Mouse (Mus musculus) embryonic facial prominence, embryonic 11.5 days (tissue): ENCODE results near the gene Vwa5b1. TPM values are rescaled to one million over a fixed set of nuclear protein-coding genes. Genes with fewer than 3 reads are reported as not detected.

Experiments used
- ATAC-seq: fragments of 200-750 bp; cut with Nextera tagmentation; replicated peaks from 2 replicates; pipeline ENCODE4 v1.8.0; 2017; ENCODE audit warnings: low read depth; ENCODE audit not compliant: insufficient number of reproducible peaks, low FRiP score, low TSS enrichment
- DNase-seq: peaks from one replicate; pipeline ENCODE4 v3.0.0-alpha.2; 2015; ENCODE audit warnings: low spot score
- H3K27ac ChIP-seq: fragments of 300-500 bp; sonication (generic); replicated peaks from 2 replicates; pipeline ENCODE4 v1.5.1; 2014; ENCODE audit warnings: mild to moderate bottlenecking, low read depth, low read length, control low read depth
- H3K27me3 ChIP-seq: fragments of 300-500 bp; sonication (generic); 2 replicates; pipeline ENCODE4 v1.6.1; 2014; ENCODE audit warnings: mild to moderate bottlenecking, low read length, moderate library complexity, mixed read lengths; ENCODE audit not compliant: control insufficient read depth, insufficient read depth
- H3K36me3 ChIP-seq: fragments of 300-500 bp; sonication (generic); replicated peaks from 2 replicates; pipeline ENCODE4 v1.6.1; 2014; ENCODE audit warnings: low read depth, mild to moderate bottlenecking, low read length, moderate library complexity, mixed read lengths; ENCODE audit not compliant: control insufficient read depth, insufficient read depth
- H3K4me1 ChIP-seq: fragments of 300-500 bp; sonication (generic); 2 replicates; pipeline ENCODE4 v1.6.1; 2014; ENCODE audit warnings: low read length, mixed read lengths; ENCODE audit not compliant: control insufficient read depth, insufficient read depth
- H3K4me2 ChIP-seq: fragments of 300-500 bp; sonication (generic); 2 replicates; pipeline ENCODE4 v1.6.1; 2014; ENCODE audit warnings: low read depth, mild to moderate bottlenecking, control low read depth, low read length, moderate library complexity
- H3K4me3 ChIP-seq: fragments of 300-500 bp; sonication (generic); 2 replicates; pipeline ENCODE4 v1.5.1; 2014; ENCODE audit warnings: low read depth, low read length, control low read depth
- H3K9ac ChIP-seq: fragments of 300-500 bp; sonication (generic); replicated peaks from 2 replicates; pipeline ENCODE4 v1.6.1; 2014; ENCODE audit warnings: mild to moderate bottlenecking, control low read depth, low read length
- H3K9me3 ChIP-seq: fragments of 300-500 bp; sonication (generic); replicated peaks from 2 replicates; pipeline ENCODE4 v1.6.1; 2016; ENCODE audit warnings: mild to moderate bottlenecking, low read length, inconsistent platforms, mixed read lengths; ENCODE audit not compliant: control insufficient read depth
- WGBS: fragments of 180-500 bp; shearing (Covaris S2); extraction: QIAGEN DNeasy Blood & Tissue Kit; methylation state at CpG from one replicate; pipeline ENCODE4 v1.1.7; 2014; 5-methylcytosine and 5-hydroxymethylcytosine counted together
- polyA plus RNA-seq: library from polyadenylated mRNA; unstranded; fragments of >200 nt; fragmentation: Nextera tagmentation; extraction: Ambion mirVana; gene quantifications from 2 replicates; pipeline ENCODE4 v1.2.1, GENCODE M21; 2014

Gene Vwa5b1
- polyA plus RNA-seq, 1 experiment from 2014 or later = 0.11 TPM

- H3K4me3 ChIP-seq = no peak overlapping the region
- DNase-seq (no peak), ATAC-seq (no peak)
- no peaks in the 10 kb centered on the region for H3K36me3 ChIP-seq
- H3K27me3 ChIP-seq = peaks cover 22% of the 10 kb centered on the region; the same call in 1 of the 2 replicates
- H3K9me3 ChIP-seq = no peaks in the 10 kb centered on the region
- H3K4me2 ChIP-seq = no peak overlapping the region
- H3K9ac ChIP-seq = no peak overlapping the region
- 87% methylated on average over 5 of the region's 5 CpGs for WGBS
- peaks cover 2% of the 10 kb centered on the region; the same call in 1 of the 2 replicates for H3K4me1 ChIP-seq
- H3K27ac ChIP-seq = no peak overlapping the region
Measured at GRCm38 (mm10) chr4:138551601-138552000, 84.1 kb downstream of the Vwa5b1 start.

GRCm38 (mm10) chr4:138550557-138550956, 85.1 kb downstream of the Vwa5b1 start:
- WGBS = 58% methylated on average over 5 of the region's 5 CpGs
- DNase-seq = peak; percentile 65
- Histone ChIP-seq H3K4me1 (peaks cover 2% of the 10 kb centered on the region; the same call in 1 of the 2 replicates), H3K36me3 (no peaks in the 10 kb centered on the region), H3K9me3 (no peaks in the 10 kb centered on the region), H3K27ac (no peak overlapping the region), H3K27me3 (peaks cover 14% of the 10 kb centered on the region; the same call in 1 of the 2 replicates), H3K4me2 (no peak overlapping the region), H3K4me3 (no peak overlapping the region), H3K9ac (no peak overlapping the region)
- no peak for ATAC-seq

GRCm38 (mm10) chr4:138548960-138549359, 86.7 kb downstream of the Vwa5b1 start:
- no peak overlapping the region for H3K4me3 ChIP-seq
- H3K9me3 ChIP-seq = no peaks in the 10 kb centered on the region
- H3K4me2 ChIP-seq = no peak overlapping the region
- ATAC-seq (no peak), DNase-seq (no peak)
- H3K4me1 ChIP-seq = no peaks in the 10 kb centered on the region
- 72% methylated on average over 4 of the region's 4 CpGs for WGBS
- no peak overlapping the region for H3K9ac ChIP-seq
- peaks cover under 1% of the 10 kb centered on the region; the same call in 1 of the 2 replicates for H3K27me3 ChIP-seq
- no peaks in the 10 kb centered on the region for H3K36me3 ChIP-seq
- no peak overlapping the region for H3K27ac ChIP-seq

- no peaks in the 10 kb centered on the region for H3K36me3 ChIP-seq
- H3K27ac ChIP-seq = no peak overlapping the region
- no peaks in the 10 kb centered on the region; the same call in 1 of the 2 replicates for H3K27me3 ChIP-seq
- DNase-seq (no peak), ATAC-seq (no peak)
- WGBS = 10% methylated on average over 10 of the region's 10 CpGs
- H3K4me3 ChIP-seq = no peak overlapping the region
- no peak overlapping the region for H3K4me2 ChIP-seq
- H3K4me1 ChIP-seq = no peaks in the 10 kb centered on the region
- no peak overlapping the region for H3K9ac ChIP-seq
- no peaks in the 10 kb centered on the region for H3K9me3 ChIP-seq
Measured at GRCm38 (mm10) chr4:138548124-138548561, 87.5 kb downstream of the Vwa5b1 start.

GRCm38 (mm10) chr4:138547556-138547955, 88.1 kb downstream of the Vwa5b1 start:
- WGBS = 20% methylated on average over 10 of the region's 10 CpGs
- no peak for ATAC-seq

GRCm38 (mm10) chr4:138547041-138547440, 88.6 kb downstream of the Vwa5b1 start:
- ATAC-seq = no peak
- Histone ChIP-seq H3K27ac (no peak overlapping the region), H3K4me1 (no peaks in the 10 kb centered on the region), H3K9ac (no peak overlapping the region), H3K36me3 (no peaks in the 10 kb centered on the region), H3K27me3 (no peaks in the 10 kb centered on the region; the same call in 1 of the 2 replicates), H3K4me3 (no peak overlapping the region), H3K9me3 (no peaks in the 10 kb centered on the region), H3K4me2 (no peak overlapping the region)
- no peak for DNase-seq
- WGBS = 62% methylated on average over 6 of the region's 6 CpGs

More at GRCm38 (mm10) chr4:138547556-138547955, 88.1 kb downstream of the Vwa5b1 start:
- no peaks in the 10 kb centered on the region for H3K36me3 ChIP-seq
- H3K27ac ChIP-seq = no peak overlapping the region
- H3K9ac ChIP-seq = no peak overlapping the region
- H3K9me3 ChIP-seq = no peaks in the 10 kb centered on the region
- no peak overlapping the region for H3K4me2 ChIP-seq
- DNase-seq = no peak
- H3K4me1 ChIP-seq = no peaks in the 10 kb centered on the region
- no peaks in the 10 kb centered on the region; the same call in 1 of the 2 replicates for H3K27me3 ChIP-seq
- H3K4me3 ChIP-seq = no peak overlapping the region

- Histone ChIP-seq H3K36me3 (no peaks in the 10 kb centered on the region), H3K4me2 (no peak overlapping the region), H3K9ac (no peak overlapping the region), H3K27ac (no peak overlapping the region), H3K27me3 (no peaks in the 10 kb centered on the region), H3K4me3 (no peak overlapping the region), H3K4me1 (no peaks in the 10 kb centered on the region), H3K9me3 (no peaks in the 10 kb centered on the region)
- 83% methylated on average over 11 of the region's 11 CpGs for WGBS
- ATAC-seq = no peak
- no peak for DNase-seq
Measured at GRCm38 (mm10) chr4:138546241-138546640, 89.4 kb downstream of the Vwa5b1 start.

- 63% methylated on average over 12 of the region's 12 CpGs for WGBS
- Histone ChIP-seq H3K9me3 (no peaks in the 10 kb centered on the region), H3K4me2 (no peak overlapping the region), H3K27ac (no peak overlapping the region), H3K9ac (no peak overlapping the region), H3K27me3 (no peaks in the 10 kb centered on the region), H3K4me3 (no peak overlapping the region), H3K36me3 (no peaks in the 10 kb centered on the region), H3K4me1 (no peaks in the 10 kb centered on the region)
- no peak for DNase-seq
- ATAC-seq = no peak
Measured at GRCm38 (mm10) chr4:138543177-138543576, 92.5 kb downstream of the Vwa5b1 start.
